Mouse (Mus musculus) v-Abl transformed pro-B cells (cell line): Measurements from ENCODE around the gene Rnf224.

Source experiments
- in situ Hi-C, 2 experiments: fragments of 400-800 bp; cut with MboI; formaldehyde crosslinking; loops; one replicate each; pipeline ENCODE4 v1.15.1; 2025; ENCODE audit not compliant: unreplicated experiment in 2 of 2

Gene Rnf224

DNA sequence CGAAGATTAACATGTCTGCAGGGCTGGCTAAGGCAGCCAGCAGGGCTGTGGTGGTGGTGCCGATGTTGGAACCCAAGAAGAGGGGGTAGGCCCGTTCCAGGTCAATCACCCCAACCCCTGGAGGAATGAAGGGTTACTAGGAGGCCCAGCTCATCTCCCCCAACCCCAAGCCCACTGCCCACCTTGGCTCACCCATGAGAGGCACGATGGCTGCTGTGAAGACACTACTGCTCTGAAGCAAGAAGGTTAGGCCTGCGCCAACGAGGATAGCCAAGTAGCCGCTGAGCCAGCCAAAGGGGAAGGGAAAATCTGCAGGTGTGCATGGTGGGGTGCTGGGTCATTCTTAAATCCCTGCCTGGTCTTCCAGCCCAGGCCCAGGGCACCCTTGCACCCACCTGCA, 6.0 kb downstream of the Rnf224 start:
- in situ Hi-C loops: no loop called here

DNA sequence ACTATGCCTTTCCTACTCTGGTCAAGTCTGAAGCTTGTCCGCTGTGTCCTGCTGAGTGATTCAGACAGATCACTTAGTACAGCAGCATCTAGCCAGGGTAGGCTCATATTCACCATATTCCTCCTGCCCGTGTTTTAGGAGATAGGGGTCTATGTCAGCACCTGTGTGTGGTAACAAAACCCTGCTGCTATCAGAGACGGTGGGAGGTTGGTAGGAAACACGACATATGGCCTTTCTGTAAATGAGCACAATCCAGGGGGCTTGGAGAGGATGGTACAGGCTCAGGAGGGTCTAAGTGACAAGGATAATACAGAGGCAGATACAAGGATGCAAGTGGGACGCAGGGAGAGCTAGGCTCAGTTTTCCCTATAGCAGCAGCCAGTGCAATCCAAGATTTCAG, 7.0 kb downstream of the Rnf224 start:
- in situ Hi-C loops: loop anchor here (5.0 kb wide), 1 partner anchor 37 kb away; no protein-coding TSS in a partner anchor

DNA sequence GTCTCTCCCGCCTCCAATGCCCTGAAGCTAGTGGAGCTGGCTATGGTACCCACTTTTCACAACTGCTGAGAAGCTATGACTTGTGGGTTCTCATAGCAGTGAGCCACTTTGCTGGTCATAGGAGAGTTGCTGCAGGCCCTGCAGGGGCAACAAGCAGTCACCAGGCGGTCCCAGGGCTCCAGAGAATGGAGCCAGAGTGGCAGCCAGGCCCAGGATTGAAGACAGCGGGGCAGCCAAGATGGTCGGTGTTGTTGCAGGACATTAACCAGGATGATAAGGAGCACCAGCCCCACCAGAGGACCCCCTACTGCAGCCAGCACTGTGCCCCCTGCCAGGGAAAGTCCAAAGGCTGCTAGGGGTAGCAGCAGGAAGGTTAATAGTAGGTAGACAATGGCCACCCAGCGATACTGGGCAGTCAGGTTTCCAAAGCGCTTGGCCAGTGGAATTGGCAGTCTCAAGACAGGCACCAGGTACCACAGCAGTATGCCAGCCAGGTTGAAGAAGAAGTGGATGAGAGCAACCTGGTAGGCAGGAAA, 7.5 kb downstream of the Rnf224 start:
- in situ Hi-C loops: loop anchor here (5.0 kb wide), 1 partner anchor 37 kb away; no protein-coding TSS in a partner anchor

DNA sequence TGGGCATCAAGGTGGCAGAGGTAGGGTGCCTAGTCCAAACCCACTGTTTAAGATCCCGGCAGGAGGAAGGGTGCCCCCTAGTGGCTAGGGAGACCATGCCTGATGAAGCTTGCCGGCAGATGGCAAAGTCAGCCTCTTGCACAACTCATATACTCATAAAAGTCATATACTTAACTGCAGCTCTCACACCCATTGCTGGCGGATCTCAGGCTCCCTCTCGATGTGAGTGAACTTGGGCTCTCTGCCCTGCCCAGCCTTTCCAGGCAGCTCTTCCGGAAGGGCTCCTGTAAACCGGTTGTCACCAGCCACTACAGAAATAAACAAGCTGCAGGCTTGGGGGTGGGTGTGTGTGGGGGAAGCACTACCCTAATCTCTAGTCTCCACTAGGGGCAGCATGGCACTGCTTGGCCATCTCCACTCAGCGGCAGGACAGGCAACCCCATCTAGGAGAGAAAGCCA, 8.1 kb downstream of the Rnf224 start:
- in situ Hi-C loops: loop anchor here (5.0 kb wide), 1 partner anchor 36 kb away; no protein-coding TSS in a partner anchor

DNA sequence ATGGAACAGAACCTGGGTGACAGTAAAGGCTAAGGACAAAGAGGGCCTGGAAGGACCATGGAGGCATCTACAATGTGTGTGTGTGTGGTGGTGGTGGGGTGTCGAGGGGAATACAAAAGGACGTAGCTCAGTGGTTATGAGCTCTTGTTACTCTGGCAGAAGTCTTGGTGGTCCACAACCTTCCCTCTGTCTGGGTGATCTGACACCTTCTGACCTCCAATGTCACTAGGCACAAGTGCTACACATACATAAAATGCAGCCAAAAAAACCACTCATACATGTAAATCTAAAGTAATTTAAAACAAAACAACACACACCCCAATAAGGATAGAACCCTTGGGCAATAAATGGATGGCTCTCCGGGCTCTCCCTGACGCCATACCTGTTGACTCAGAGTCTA, 9.2 kb downstream of the Rnf224 start:
- in situ Hi-C loops: loop anchor here (5.0 kb wide), 1 partner anchor 35 kb away; no protein-coding TSS in a partner anchor

DNA sequence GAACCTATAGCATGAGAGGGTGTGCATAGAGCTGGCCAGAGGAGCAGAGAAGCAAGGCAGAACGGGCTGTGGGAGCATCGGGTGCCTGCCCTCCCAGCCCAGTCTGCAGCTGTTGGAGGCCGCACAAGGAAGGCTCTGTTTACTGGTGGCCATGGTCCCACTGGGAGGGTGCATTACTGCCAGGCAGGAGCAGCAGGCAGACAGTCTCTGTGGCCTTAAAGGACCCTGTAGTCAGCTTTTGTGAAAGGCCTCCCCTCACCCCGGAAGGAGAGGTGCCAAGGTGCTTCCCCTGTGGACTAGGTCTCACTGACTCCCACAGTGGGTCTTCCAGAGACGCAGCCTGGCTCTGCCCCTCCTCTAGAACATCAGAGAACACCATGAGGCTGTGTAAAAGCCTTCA, 9.7 kb downstream of the Rnf224 start:
- in situ Hi-C loops: loop anchor here (5.0 kb wide), 1 partner anchor 35 kb away; no protein-coding TSS in a partner anchor

DNA sequence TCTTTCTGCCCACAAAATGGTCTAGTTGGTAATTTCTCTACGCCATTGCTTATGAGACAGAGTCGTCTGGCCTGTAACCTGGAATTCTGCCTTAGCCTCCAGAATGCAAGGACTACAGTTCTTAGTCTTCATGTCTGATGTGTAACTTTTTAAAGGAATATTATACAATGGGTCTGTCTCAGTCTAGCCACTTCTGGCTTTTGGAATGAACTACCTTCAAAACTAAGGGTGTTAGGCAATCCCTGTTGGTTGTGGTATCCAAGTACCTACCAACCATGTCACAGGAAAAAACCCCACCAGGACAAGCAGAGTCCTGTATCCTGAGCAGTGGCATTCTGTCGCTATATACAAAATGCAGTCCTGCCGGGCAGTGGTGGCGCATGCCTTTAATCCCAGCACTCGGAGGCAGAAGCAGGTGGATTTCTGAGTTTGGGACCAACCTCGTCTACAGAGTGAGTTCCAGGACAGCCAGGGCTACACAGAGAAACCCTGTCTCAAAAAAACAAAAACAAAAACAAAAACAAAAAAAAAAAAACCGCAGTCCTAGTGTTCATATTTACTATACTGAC, 10.7 kb downstream of the Rnf224 start:
- in situ Hi-C loops: loop anchor here (5.0 kb wide), 1 partner anchor 34 kb away; no protein-coding TSS in a partner anchor

DNA sequence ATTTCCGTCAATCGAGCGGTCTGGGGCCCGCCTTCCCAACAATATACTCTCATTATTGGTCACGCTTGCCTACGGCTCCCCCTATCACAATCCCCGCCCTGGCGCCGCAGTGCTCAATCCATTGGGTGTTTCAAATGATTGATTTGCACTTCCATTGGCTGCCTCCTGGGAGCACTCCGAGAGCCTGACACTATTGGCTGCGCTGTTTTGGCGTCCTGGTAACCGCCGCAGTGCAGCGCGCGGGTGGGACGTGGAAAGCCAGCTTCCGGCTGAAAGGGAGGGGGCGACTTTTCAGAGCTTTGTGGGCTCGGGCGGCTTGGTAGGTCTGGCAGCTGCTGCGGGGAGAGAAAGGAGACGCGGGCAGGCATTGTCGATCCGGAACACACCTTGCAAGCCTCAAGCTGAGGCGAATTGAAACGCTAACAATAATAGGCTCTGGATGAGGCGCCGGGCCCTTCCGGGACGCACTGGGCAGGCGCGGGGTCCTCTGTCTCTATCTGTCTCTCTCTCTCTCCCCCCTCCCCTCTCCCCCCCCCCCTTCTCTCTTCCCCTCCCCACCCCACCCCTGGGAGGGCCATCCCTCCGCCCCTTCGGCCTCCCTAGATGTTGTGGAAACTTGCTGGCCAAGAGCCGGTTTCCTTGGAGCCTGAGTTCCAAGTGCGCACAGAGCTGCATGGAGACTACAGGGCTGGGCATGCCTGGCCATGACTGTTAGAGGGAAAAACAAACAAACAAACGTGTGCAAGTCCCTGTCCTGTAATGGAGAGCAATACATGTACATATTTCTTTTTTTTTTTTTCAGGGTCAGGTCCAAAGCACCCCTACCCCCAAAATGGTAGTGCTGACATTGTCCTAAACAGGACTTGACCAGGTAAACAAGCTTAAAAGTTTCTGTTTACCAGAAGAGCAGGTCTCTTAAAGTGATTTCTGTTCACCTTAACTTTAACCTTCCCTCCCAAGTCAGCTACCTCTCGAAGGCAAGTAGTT, 11.5 kb downstream of the Rnf224 start:
- in situ Hi-C loops: loop anchor here (5.0 kb wide), 1 partner anchor 33 kb away; no protein-coding TSS in a partner anchor

DNA sequence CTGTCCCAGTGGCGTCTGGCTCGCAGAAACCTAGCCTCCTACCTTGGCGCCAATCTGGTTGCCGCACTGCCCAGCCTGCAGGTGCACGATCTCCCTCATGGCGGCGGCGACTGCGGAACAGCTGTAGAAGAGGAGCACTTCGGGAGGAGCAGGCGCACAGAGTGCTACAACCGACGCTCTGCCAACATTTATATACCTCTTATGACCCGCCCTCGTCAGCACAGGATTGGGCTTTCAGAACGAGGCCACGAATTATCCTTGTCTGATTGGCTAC, 12.2 kb downstream of the Rnf224 start, which contains the start of gene Tubb4b:
Gene Tubb4b, minus strand, starts transcription at position 211 of the 274 bp plus-strand sequence.
- in situ Hi-C loops: no loop called here

DNA sequence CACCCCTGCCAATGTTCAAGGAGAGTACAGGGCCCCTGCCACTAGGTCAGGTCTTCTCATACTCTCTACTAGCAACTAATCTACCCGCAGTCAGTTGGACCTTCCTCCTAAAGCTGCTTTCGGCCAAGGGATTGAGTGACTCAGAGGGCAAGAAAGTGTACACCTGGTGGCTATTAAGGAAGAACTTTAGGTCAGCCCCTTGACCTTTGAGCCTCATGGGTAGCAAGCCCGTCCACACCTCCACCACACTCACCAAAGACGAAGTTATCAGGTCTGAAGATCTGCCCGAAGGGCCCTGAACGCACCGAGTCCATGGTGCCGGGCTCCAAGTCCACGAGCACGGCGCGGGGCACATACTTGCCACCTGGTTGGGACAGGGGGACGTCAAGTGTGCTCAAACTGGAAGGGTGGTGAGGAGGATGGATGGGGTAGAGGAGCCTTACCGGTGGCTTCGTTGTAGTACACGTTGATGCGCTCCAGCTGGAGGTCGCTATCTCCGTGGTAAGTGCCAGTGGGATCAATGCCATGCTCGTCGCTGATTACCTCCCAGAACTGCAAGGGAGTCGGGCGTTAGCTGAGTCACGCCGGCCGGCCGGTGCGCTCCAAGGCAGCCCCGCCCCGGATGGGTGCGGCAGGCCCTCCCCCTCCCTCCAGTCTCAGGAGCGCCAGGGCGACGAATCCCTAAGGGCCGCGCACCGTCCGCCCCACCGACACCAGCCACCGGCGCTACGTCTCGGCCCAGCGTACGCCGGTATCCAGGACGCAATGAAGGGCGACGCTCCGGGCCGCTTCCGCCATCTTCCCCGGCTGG, 12.7 kb downstream of the Rnf224 start:
- in situ Hi-C loops: no loop called here

DNA sequence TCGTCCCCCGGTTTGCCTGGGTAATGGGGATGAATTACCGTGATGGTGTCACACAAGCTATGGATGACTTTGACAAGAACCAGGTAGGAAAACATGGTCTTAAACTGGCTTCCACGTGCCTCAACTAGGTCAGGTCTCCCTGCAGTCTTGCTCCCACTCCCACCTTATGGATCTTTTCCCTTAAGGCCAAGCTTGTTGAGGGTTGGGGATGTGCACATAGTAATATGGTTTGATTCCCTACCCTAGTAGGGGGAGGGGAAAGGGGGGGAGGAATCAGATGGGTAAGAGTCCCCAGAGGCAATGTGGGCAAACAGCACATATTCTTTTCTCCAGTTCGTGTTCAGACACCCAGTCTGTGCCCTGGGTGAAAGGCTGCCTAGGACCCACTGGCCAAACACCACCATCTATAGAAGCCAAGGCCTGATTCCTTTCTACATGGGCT, 15.2 kb downstream of the Rnf224 start:
- in situ Hi-C loops: no loop called here

DNA sequence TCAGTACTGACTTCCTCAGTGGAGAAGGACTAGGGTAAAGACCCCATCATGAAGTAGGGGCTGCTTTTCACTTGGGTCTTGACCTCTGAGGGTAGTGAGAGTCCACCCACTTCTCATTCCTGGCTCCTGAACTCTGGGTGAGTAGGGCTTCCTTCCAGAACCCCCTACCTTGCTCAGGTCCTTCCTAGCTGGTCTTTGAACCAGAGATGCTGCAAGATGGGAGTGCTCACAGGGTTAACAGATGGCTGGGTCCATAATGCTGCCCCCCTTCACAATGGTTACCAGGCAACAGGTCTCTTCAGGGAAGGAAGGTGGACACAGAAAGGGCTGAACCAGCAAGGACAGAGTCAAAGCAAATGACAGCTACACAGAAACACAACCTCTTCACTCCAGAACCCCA, 18.1 kb downstream of the Rnf224 start, which contains the start of gene Fam166a:
Gene Fam166a, plus strand, starts transcription at position 301 of the 400 bp plus-strand sequence.
- in situ Hi-C loops: no loop called here

DNA sequence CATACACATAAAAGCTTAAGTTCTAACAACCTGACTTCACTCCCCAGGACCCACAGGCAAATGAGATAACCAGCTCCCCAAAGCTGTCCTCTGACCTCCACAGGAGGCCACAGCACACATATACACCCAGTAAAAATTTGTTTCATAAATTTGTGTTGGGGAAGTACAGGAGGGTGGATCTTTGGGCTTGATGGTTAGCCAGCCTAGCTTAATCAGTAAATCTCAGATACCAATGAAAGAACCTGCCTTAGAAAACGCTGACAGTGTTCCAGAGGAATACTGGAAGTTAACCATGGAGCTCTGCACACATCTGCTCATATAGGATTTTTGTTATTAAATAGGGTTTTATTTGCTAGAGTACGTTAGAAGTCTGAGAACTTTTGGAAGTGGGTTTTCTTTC, 18.9 kb downstream of the Rnf224 start:
- in situ Hi-C loops: no loop called here

DNA sequence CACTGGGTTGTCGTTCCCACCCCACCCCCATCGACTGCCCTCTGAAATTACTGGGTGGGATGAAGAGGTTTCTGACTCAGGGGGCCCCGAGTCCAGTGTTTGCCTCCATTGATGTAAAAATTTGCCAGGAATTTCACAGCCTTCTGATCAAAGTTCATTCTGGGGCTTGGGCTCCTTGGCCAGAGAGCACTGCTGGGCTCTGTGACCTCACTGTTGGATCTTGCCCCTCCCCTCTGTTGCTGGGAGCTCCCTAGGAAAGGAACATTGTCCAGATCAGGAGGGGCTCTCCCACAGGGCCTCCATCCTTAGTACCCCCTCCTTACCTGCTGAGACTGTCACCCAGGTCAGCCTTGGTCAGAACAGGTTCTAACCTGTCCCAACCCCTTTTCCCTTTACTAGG, 22.1 kb downstream of the Rnf224 start, which contains the start of gene Stpg3:
Gene Stpg3, minus strand, starts transcription at position 194 of the 400 bp plus-strand sequence.
- in situ Hi-C loops: no loop called here

DNA sequence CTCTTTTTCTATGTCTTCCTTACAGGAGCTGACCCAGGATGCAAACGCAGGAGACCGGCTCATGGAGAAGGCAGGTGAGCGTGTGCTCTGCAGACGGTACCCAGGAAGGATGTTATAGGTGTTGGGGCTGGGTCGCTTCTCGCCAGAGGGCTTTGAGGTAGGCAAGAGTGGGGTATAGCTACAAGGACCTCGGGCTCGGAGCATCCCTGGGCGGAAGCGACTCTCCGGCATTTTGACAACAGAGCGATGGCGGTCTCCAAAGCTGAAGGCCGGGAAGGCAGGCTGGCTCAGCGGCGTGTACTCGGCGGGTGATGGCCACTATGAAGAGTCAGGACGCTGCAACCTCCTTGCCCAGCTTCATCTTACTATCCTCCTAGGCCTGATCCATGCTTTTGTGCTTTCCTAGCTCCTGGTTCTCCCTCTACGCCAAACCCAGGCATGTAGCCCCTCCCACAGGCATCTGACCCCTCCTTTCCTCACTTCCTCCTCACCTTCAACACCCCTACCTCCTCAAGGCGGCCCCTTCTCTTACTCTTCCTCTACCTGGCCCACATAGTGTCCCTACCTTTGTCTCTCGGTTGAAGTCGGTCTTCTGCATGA, 23.2 kb downstream of the Rnf224 start:
- in situ Hi-C loops: no loop called here

DNA sequence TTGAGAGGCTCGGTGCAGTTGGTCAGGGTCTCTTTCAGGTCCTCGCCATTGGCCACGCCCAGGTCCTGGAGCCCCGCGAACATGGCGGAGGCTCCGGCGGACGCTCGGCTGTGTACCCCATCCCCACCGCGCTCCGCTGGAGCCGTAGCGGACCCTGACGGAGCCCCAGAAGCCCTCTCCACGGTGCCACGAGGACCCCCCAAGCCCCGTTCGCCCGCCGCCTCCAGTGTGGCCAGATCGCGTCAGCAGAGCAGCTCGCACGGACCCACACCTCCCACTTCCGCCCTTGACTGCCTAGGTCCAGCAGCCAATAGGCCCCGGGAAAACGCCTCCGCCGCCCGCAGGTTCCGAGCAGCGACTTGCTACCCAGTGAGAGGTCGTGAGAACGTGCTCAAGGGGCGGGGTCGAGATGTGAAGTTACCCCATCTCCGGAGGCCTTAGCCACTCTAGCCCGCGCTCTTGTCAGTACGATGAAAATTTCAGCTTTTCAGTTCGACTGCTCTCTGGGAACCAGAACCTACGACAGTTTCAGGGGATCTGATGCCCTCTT, 25.4 kb downstream of the Rnf224 start, which contains the start of gene Nelfb:
Gene Nelfb, minus strand, starts transcription at position 369 of the 550 bp plus-strand sequence.
- in situ Hi-C loops: no loop called here

DNA sequence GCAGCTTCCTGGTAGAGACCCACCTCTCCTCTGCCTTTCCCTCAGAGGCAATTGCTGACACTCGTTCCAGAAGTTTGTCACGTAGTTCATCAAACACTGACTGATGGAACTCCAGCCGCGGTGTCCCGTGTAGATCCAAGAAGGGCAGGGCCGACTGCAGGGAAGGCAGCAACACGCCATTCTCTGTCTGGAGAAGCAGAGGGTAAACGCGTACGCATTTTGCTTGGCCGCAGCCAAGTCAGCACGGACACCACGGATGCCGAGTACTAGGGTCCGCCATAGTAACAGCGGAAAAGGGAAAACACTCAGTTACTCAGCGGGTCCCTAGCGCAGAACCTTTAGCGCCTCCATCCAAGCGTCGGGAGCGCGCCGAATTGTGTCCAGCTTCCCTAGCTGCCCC, 25.9 kb downstream of the Rnf224 start:
- in situ Hi-C loops: no loop called here

DNA sequence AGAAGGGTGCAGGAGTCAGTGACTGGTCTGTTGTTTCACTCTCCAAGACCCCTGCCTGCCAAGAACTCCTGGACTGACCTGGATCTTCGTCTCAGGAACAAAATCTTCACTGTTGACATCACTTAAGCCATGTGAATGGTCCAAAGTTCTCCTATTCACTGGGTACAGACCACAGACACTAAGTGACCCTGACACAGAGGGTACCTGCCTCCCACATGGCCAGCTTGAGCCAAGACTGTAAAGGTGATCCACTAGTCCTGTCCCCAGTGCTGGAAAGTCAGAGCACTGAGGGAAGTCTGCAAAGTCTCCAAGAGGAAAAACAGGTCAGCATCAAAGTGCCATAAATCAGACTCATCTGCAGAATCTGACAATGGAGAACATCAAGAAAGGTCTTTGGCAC, 29.0 kb downstream of the Rnf224 start:
- in situ Hi-C loops: no loop called here

DNA sequence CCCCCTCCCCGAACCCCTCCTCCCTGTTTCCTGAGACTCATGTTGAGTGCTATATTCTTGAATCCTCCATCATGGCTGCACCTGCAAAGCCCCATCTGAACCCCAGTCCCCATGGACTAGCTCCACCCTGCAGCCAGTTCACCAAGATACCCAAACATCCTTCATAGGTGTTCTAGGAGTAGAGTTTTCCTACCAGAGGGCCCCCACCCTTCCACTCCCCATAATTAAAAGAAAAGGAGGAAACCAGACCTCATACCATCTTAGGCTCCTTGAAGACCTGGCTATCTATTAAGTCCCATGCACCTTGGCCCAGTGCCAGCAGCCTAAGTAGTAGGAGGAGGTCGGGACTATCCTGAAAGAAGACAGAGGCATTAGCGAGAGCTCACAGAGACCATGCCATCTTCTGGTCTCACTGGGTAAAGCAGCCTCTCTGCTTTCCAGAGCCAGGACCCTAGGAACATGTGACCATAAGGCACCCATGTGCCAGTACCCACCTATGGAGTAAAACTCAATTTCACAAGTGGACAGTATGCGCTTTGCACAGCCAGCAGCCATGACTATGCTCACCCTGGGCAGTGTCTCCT, 32.9 kb downstream of the Rnf224 start:
- in situ Hi-C loops: no loop called here
